Mouse (Mus musculus) thymus, postnatal 25 days (tissue): ENCODE data around the gene Mal.

ENCODE experiments used
- DNase-seq: peaks from one replicate; pipeline ENCODE4 v3.0.0; 2022

Gene Mal

DNA sequence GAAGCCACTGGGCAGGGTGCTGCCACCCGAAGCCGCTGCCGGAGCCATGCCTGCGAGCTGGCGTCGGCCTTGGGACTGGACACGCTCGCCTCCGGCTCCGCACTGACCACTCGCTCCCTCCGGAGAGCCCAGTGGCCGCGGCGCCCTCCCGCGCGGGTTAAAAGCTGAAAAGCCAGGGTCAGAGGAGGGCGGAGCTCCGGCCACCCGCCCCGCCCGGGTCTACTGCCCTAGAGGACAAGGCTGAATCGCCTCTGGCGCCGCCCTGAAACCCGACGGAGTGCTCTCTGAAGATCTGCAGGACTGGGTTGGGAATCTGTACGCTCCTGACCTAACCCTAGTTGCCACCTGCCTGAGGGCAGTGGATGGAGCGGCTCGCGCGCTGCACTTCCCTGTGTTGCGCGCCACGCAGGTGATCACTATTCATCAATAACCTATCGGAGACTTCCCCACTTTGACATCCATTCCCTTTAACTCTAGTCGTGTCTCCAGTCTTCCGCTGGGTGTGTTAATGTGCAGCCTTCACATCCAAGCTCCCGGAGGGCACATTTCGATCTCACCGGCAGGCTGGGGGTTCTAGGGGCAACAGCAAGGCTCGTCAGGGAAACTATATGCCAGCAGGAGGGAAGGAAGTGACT lies at the start of gene Mal:
Mal (minus strand) TSS at position 610 of the 635 bp plus-strand sequence.
- DNase-seq: no peak

GRCm38 (mm10) chr2:127705267-127705666 lies 48.8 kb upstream of the Mal start:
- DNase-seq: no peak

DNA sequence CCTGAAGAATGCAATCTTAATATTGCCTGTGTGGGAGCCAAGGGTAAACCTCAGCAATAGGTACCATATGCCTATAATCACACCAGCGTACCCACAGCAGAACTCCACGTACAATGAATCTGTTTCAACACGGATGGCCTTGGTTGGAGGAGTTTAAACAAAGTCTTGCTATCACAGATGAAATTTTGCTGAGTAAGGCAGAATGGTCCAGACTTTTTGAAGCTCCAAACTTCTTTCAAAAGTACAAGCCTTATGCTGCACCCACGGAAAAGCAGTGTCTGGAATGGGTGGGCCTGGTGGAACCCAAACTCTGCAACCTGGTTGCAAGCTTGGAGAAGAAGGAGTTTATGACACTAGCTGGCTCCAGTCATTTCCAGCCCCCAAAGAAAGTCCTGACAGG lies 32.7 kb upstream of the Mal start:
- no peak for DNase-seq

GRCm38 (mm10) chr2:127683687-127684331 lies 27.3 kb upstream of the Mal start:
- DNase-seq: peak; percentile 47

DNA sequence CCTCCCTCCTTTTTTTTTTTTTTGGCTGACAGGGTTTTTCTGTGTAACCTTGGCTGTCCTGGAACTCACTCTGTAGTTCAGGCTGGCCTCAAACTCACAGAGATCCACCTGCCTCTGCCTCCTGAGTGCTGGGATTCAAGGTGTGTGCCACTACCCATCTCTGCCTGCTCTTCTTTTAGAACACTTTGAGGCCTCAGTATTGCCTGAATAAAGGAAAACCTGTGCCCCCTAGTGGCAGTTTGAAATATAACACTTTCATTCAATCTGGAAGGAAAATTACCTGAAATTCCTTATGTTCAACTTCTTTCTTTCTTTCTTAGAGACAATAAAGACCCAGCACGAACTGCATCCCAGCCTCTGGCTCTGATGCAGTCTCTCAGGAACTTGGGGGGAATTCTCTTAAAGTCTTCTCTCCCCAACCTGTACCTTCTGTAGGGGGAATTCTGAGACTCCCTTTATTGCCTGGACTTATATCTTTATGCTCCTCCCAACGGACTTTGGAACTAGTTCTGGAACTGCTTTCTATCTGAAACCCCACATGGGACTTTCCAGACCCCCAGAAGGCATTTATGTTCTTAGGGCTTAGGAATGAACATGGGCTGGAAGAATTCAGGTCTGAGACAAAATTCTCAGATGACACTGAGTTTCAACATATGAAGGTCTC lies 11.5 kb upstream of the Mal start:
- peak; percentile 6 for DNase-seq

DNA sequence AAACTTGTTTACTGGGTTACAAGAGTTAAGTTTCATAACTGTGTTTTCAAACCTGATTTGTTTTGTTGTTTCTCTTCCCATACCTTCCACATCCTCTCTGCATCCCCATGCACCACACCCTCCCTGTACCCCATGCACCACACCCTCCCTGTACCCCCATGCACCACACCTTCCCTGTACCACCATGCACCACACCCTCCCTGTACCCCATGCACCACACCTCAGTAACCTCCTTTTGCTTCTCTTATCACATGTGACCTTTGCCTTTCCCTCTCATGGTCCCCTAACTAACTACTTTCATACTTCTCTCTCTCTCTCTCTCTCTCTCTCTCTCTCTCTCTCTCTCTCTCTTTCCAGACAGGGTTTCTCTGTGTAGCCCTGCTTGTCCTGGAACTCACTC lies 10.5 kb upstream of the Mal start:
- no peak for DNase-seq

DNA sequence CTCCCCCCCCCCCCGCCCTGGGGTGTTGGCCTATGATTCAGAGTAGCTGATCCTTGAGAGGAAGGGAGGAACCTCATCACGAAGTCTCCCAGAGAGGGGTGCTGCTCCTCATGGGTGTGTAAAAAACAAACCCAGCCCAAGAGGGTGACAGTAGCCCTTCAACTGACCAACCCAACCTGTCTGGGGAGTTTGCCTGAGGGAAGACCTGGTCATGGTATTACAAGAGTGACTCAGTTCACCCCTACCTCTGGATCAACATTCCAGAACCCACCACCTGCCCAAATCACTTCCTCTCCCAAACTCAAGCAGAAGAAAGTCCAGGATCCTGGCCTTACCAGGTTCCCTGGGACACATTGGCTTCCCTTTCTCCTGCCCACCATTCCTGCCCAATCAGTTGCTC lies 6.2 kb upstream of the Mal start:
- no peak for DNase-seq

DNA sequence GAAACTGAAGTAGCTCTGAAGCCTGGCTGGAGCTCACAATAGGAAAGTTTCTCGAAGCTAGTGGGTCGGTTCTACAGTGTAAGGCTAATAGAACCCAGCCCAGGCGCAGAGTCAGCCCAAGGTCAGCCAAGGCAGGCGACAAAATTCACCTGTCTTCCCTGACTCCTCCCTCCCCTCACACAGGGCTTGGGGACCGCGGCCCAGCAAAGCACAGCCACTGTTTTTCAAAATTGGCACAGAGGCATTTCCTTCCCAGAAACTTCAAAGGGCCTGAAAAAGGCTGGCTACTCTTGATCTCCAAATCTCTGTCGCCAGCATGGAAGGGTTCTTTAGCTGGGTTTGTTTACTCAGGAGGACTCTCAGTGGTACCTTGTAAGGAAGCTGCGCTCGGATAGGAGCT lies 1.1 kb downstream of the Mal start:
- no peak for DNase-seq

DNA sequence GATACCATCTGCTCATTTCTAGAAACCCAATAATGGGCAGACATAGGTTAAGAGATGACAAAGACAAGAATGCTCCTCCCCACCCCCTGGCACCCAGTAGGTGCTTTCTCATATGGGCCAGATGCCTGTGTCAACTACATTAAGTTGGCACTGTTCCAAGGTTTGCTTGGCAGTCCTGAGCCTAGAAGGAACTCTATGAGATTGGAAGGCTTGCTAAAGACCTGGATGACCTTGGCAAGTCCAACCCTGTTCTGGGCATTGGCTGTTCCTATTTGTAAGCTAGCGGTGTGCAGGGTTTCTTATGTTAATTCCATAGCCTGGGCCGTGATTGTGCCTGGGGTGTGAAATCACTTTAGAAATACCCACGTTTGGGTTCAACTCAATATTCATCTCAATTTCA lies 1.7 kb downstream of the Mal start:
- no peak for DNase-seq

- no peak for DNase-seq
Observed at GRCm38 (mm10) chr2:127652805-127653204, 3.7 kb downstream of the Mal start.

- DNase-seq: no peak
Observed at GRCm38 (mm10) chr2:127652335-127652734, 4.2 kb downstream of the Mal start.

- no peak for DNase-seq
Observed at GRCm38 (mm10) chr2:127651601-127652000, 4.9 kb downstream of the Mal start.

DNA sequence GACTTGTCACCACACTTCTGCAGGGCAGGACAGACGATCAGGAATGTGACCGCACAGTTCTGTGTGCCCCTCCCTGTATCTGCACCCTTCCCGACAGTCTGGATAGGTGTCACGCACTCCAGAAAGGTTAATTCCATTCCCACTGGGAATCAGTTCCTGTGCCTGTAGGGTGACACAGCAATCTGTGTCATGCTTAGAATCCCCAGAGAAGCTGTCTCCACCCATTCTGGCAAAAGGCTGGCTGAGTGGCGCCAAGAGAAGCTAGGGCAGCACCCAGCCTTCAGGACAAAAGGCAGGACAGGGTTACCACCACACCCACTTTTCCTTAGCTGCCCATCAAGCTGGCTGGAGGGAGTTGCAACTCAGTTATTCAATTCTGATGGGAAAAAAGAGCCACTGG lies 6.6 kb downstream of the Mal start:
- no peak for DNase-seq

DNA sequence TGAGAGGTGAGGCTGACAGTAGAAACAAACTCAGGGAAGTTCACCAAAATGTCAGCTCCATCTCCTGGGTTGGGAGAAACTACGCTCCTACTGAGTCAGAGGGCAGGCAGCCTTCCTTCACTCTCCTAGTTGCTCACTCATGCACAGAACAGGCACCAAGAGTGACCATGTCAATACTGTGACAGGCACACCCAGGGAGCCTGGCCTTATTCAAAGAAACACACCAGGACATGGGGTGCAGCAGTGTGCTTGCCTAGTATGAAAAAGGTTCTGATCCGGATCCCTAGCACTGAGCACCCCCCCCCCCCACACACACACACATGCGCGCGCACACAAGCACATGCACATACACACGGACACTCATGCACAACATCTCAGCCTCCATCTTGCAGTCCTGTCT lies 8.3 kb downstream of the Mal start:
- no peak for DNase-seq

- DNase-seq: no peak
Observed at GRCm38 (mm10) chr2:127646875-127647274, 9.6 kb downstream of the Mal start.

DNA sequence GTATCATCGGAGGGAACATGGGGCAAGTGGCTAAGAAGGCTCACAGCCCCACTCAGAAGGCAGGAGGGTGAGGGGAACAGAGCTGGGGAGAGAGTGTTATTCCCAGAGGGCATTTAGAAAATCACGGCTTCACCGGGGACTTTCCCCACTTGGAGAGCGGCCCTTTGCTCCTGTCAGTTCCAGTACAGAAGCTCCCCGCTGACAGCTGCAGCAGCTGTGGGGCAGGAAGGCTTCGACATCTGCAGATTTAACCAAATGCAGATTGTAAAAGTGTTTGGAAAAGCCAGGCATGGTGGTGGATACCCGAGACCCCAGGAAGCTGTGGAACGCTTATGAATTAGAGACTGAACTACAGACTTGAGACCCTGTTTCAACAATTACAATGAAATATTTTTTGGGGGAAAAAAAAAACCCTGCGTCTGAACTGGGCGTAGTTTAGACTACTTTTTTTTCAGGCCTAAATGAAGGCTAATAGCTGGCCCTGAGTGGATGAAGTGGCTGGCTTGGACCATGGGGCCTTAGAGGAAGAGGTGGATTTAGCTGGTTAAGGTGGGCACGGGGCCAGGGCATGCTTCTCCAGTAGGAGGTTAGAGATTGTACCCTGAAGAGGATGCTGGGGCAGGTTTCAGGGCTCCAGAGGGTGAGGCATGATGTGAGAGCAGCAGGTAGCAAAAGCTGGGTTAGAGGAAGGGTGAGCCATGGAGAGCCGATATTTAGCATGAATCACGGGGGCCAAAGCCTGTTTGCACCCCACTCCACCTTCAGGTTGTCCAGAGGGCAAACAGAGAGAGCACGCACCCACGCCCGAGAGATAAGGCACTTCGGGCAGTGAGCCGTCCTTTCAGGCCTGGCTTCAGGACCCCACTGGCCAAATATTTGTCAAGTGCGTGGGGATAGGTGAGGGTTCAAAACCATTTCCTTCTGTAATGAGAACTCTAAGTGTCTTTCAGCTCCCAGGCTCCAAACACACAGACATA lies 12.5 kb downstream of the Mal start:
- DNase-seq: no peak

DNA sequence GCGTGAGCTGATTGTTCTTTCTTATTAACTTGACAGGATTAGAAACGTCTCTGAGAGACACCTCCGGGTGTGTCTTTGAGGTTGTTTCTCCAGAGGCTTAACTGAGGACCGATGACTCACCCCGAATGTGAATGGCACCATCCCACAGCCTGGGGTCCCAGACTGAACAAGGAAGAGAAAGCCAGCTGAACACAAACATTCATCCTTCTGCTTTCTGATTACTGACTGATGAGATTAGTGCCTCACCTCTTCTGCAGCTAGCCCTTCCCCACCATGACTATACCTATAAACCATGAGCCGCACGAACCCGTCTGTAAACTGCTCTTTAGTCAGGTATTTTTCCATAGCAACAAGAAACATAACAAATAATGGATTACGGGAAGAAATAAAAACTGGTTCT lies 17.5 kb downstream of the Mal start:
- no peak for DNase-seq

- no peak for DNase-seq
Observed at GRCm38 (mm10) chr2:127635581-127635980, 20.9 kb downstream of the Mal start.

- no peak for DNase-seq
Observed at GRCm38 (mm10) chr2:127632601-127633000, 23.9 kb downstream of the Mal start.

DNA sequence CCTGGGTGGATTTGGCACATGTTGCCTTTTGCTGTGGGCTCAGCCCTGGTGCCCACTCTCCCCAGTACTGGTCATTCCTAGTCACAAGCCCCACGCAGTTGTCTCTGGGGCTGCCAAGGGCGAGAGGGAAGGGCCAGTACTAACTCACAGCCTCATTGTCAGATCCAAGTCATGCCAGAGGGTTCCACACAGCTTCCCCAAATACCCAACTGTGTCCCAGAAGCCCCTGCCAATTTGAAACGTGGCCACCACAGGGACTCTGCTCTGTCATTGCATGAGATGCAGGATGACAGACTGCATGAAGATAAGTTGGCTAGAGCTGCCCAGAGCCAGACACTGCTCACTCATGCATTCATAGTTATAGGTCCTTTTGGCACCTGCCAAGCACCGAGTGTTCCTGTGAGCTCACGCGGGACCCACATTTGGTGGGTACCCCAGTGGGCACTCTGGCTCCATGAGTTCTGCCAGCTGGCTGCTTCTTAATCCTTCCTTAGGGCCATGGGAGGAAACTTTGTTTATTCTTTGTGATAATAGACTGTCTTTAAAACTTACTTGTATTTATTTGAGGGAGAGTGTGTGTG lies 28.4 kb downstream of the Mal start:
- DNase-seq: no peak

GRCm38 (mm10) chr2:127627354-127627753 lies 29.1 kb downstream of the Mal start:
- no peak for DNase-seq

- DNase-seq: no peak
Observed at GRCm38 (mm10) chr2:127625659-127626058, 30.8 kb downstream of the Mal start.

DNA sequence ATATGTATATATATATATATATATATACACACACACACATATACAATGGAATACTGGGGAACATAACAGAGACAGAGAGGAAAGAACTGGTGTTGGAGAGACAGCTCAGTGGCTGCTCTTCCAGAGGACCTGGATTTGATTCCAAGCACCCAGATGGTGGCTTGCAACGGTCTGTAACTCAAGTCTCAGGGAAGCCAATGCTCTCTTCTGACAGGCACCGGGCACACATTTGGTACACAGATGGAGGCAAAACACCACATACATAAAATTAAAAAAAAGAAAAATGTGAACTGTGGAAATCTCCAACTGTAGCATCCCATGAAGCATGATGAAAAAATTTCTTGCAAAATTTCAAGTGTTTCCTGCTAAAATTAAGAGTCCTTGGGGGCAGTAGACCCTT lies 31.7 kb downstream of the Mal start:
- no peak for DNase-seq
